Mouse (Mus musculus): ENCODE results near the gene Tsc2. TPM values are rescaled to one million over a fixed set of nuclear protein-coding genes. Genes with fewer than 3 reads are reported as not detected.

The Tsc2 gene
- total and polyA plus RNA-seq, 3 experiments: 9.1 to 69.8 (median 35.2) TPM

GRCm38 (mm10) chr17:24546234-24546633 is 86.2 kb downstream of the Tsc2 start:
- H3K4me1 ChIP-seq (ENCODE audit: control insufficient read depth in 1 of 2, insufficient read depth in 2 of 2): peaks cover 4 to 14% of the 10 kb centered on the region in 2 experiments; a peak in 3 of 4 replicates

More at GRCm38 (mm10) chr17:24546234-24546633, 86.2 kb downstream of the Tsc2 start:
- TF ChIP-seq NELFE (IDR thresholded peaks at IDR 0.05; ENCODE audit: low read depth, low read length) (no peak), ZMIZ1 (IDR thresholded peaks at IDR 0.05; ENCODE audit: low read depth, low read length) (no peak), RAD21 (IDR thresholded peaks at IDR 0.05; ENCODE audit: low read depth, low read length) (no peak), MAX (IDR thresholded peaks at IDR 0.05; ENCODE audit: low read length) (no peak), UBTF (IDR thresholded peaks at IDR 0.05; ENCODE audit: low read depth, low read length) (no peak), RCOR1 (conservative IDR thresholded peaks at IDR 0.05; ENCODE audit: low read depth, low read length) (no peak), POLR2A (IDR thresholded peaks at IDR 0.05; ENCODE audit: low read depth, low read length) (no peak), ZC3H11A (IDR thresholded peaks at IDR 0.05; ENCODE audit: low read depth, low read length) (no peak), KAT2A (IDR thresholded peaks at IDR 0.05; ENCODE audit: insufficient replicate concordance, low read length) (no peak), BHLHE40 (IDR thresholded peaks at IDR 0.05; ENCODE audit: low read depth, low read length) (no peak), TCF12 (IDR thresholded peaks at IDR 0.05; ENCODE audit: low read depth, low read length) (no peak), IRF4 (IDR thresholded peaks at IDR 0.05; ENCODE audit: low read depth, low read length) (no peak), ELF1 (IDR thresholded peaks at IDR 0.05; ENCODE audit: low read depth, low read length) (no peak), MAFK (IDR thresholded peaks at IDR 0.05; ENCODE audit: insufficient replicate concordance, low read length) (no peak), CTCF (conservative IDR thresholded peaks at IDR 0.05 in 1 of 2, IDR thresholded peaks at IDR 0.05 in 1 of 2; ENCODE audit: low read depth in 2 of 2, low read length in 2 of 2) (no peak), ZKSCAN1 (IDR thresholded peaks at IDR 0.05; ENCODE audit: borderline replicate concordance, low read depth, low read length) (no peak), ZNF384 (IDR thresholded peaks at IDR 0.05; ENCODE audit: low read depth, low read length) (no peak), HCFC1 (IDR thresholded peaks at IDR 0.05; ENCODE audit: low read depth, low read length) (no peak), PAX5 (IDR thresholded peaks at IDR 0.05; ENCODE audit: low read length) (no peak)
- no peak for DNase-seq (ENCODE audit: extremely low read depth)
- no peaks in the 10 kb centered on the region for H3K9me3 ChIP-seq (replicated peaks; ENCODE audit: low read length)
- no peaks in the 10 kb centered on the region for H3K36me3 ChIP-seq (replicated peaks in 1 of 2; ENCODE audit: control insufficient read depth in 1 of 2, insufficient read depth in 1 of 2, low read length in 1 of 2)
- H3K4me3 ChIP-seq (replicated peaks in 1 of 3; ENCODE audit: low read depth in 2 of 3, low read length in 2 of 3, poor library complexity in 1 of 3): no peak overlapping the region
- no peak overlapping the region for H3K9ac ChIP-seq (ENCODE audit: insufficient read depth, low read depth)
- dilution Hi-C loops (cut with MboI; ENCODE audit: extremely low pct_ligation_motif_present, extremely low pct_unique_long_range_greater_than_20kb, low sequenced_read_pairs) (no loop called here), in situ Hi-C loops (cut with MboI; ENCODE audit: low pct_ligation_motif_present, low pct_unique_long_range_greater_than_20kb, low sequenced_read_pairs) (loop anchor here (5.0 kb wide), 1 partner anchor 96 kb away; no protein-coding TSS in a partner anchor)
- H3K4me2 ChIP-seq (ENCODE audit: insufficient read depth, low read depth, poor library complexity, severe bottlenecking): no peak overlapping the region
- H3K79me2 ChIP-seq (replicated peaks; ENCODE audit: control insufficient read depth, extremely low read depth, insufficient read depth, poor library complexity, severe bottlenecking): no peaks in the 10 kb centered on the region
- no peak overlapping the region for H3K27ac ChIP-seq (ENCODE audit: insufficient read depth, low read depth)
- no peaks in the 10 kb centered on the region for H3K27me3 ChIP-seq (replicated peaks)

Other genes with a start within 250 kb of the Tsc2 start
Only the 20 nearest of the 29 such genes appear.
- 0.98 and 1.1 TPM in 2 replicates for gene Bricd5, start 158.7 kb downstream of the Tsc2 start, total RNA-seq (2012; rRNA removed)
- not detected in 2 replicates for gene Bricd5, start 158.7 kb downstream of the Tsc2 start, total RNA-seq (2014; rRNA removed)
- 0.61 TPM in 1 of 2 replicates, not detected in the other for gene Bricd5, start 158.7 kb downstream of the Tsc2 start, polyA plus RNA-seq (2012; ENCODE audit: insufficient read length, low read depth)
- 10.0 and 13.6 TPM in 2 replicates for gene Mlst8, start 153.6 kb downstream of the Tsc2 start, total RNA-seq (2012; rRNA removed)
- 10.9 and 14.0 TPM in 2 replicates for gene Mlst8, start 153.6 kb downstream of the Tsc2 start, total RNA-seq (2014; rRNA removed)
- gene Mlst8, start 153.6 kb downstream of the Tsc2 start, polyA plus RNA-seq (2012; ENCODE audit: insufficient read length, low read depth): 21.8 and 24.7 TPM in 2 replicates
- gene Caskin1, start 144.0 kb downstream of the Tsc2 start, total RNA-seq (2012; rRNA removed): 0.08 and 0.21 TPM in 2 replicates
- not detected in 2 replicates for gene Caskin1, start 144.0 kb downstream of the Tsc2 start, total RNA-seq (2014; rRNA removed)
- 0.71 and 0.80 TPM in 2 replicates for gene Caskin1, start 144.0 kb downstream of the Tsc2 start, polyA plus RNA-seq (2012; ENCODE audit: insufficient read length, low read depth)
- 122 and 127 TPM in 2 replicates for gene Traf7, start 104.7 kb downstream of the Tsc2 start, total RNA-seq (2012; rRNA removed)
- 109 and 114 TPM in 2 replicates for gene Traf7, start 104.7 kb downstream of the Tsc2 start, total RNA-seq (2014; rRNA removed)
- gene Traf7, start 104.7 kb downstream of the Tsc2 start, polyA plus RNA-seq (2012; ENCODE audit: insufficient read length, low read depth): 167 and 176 TPM in 2 replicates
- gene Rab26, start 98.4 kb downstream of the Tsc2 start, total RNA-seq (2012; rRNA removed): 1.3 and 2.2 TPM in 2 replicates
- gene Rab26, start 98.4 kb downstream of the Tsc2 start, total RNA-seq (2014; rRNA removed): 0.36 TPM in 1 of 2 replicates, not detected in the other
- 0.40 and 0.74 TPM in 2 replicates for gene Rab26, start 98.4 kb downstream of the Tsc2 start, polyA plus RNA-seq (2012; ENCODE audit: insufficient read length, low read depth)
- gene Pkd1, start 82.8 kb downstream of the Tsc2 start, total RNA-seq (2012; rRNA removed): 11.1 and 13.4 TPM in 2 replicates
- 2.7 and 2.8 TPM in 2 replicates for gene Pkd1, start 82.8 kb downstream of the Tsc2 start, total RNA-seq (2014; rRNA removed)
- gene Pkd1, start 82.8 kb downstream of the Tsc2 start, polyA plus RNA-seq (2012; ENCODE audit: insufficient read length, low read depth): 7.5 and 8.3 TPM in 2 replicates
- gene Nthl1, start 50 bp upstream of the Tsc2 start, total RNA-seq (2012; rRNA removed): 21.9 and 24.0 TPM in 2 replicates
- gene Nthl1, start 50 bp upstream of the Tsc2 start, total RNA-seq (2014; rRNA removed): 20.1 TPM in 2 replicates
- gene Nthl1, start 50 bp upstream of the Tsc2 start, polyA plus RNA-seq (2012; ENCODE audit: insufficient read length, low read depth): 20.4 and 25.7 TPM in 2 replicates
- gene Slc9a3r2, start 17.7 kb upstream of the Tsc2 start, total RNA-seq (2012; rRNA removed): 4.4 and 5.5 TPM in 2 replicates
- 1.8 and 2.1 TPM in 2 replicates for gene Slc9a3r2, start 17.7 kb upstream of the Tsc2 start, total RNA-seq (2014; rRNA removed)
- 4.8 and 5.1 TPM in 2 replicates for gene Slc9a3r2, start 17.7 kb upstream of the Tsc2 start, polyA plus RNA-seq (2012; ENCODE audit: insufficient read length, low read depth)
- not detected in 2 replicates for gene Npw, start 25.8 kb upstream of the Tsc2 start, total RNA-seq (2012; rRNA removed)
- not detected in 2 replicates for gene Npw, start 25.8 kb upstream of the Tsc2 start, total RNA-seq (2014; rRNA removed)
- gene Npw, start 25.8 kb upstream of the Tsc2 start, polyA plus RNA-seq (2012; ENCODE audit: insufficient read length, low read depth): not detected in 2 replicates
- gene Zfp598, start 37.1 kb upstream of the Tsc2 start, total RNA-seq (2012; rRNA removed): 27.9 and 31.8 TPM in 2 replicates
- 22.1 and 23.4 TPM in 2 replicates for gene Zfp598, start 37.1 kb upstream of the Tsc2 start, total RNA-seq (2014; rRNA removed)
- gene Zfp598, start 37.1 kb upstream of the Tsc2 start, polyA plus RNA-seq (2012; ENCODE audit: insufficient read length, low read depth): 43.5 and 54.0 TPM in 2 replicates
- 2.2 and 3.9 TPM in 2 replicates for gene Syngr3, start 57.3 kb upstream of the Tsc2 start, total RNA-seq (2012; rRNA removed)
- gene Syngr3, start 57.3 kb upstream of the Tsc2 start, total RNA-seq (2014; rRNA removed): 0.23 and 0.32 TPM in 2 replicates
- 0.33 and 0.35 TPM in 2 replicates for gene Syngr3, start 57.3 kb upstream of the Tsc2 start, polyA plus RNA-seq (2012; ENCODE audit: insufficient read length, low read depth)
- gene Gfer, start 63.5 kb upstream of the Tsc2 start, total RNA-seq (2012; rRNA removed): 102 and 105 TPM in 2 replicates
- 67.6 and 69.1 TPM in 2 replicates for gene Gfer, start 63.5 kb upstream of the Tsc2 start, total RNA-seq (2014; rRNA removed)
- 94.8 and 100.0 TPM in 2 replicates for gene Gfer, start 63.5 kb upstream of the Tsc2 start, polyA plus RNA-seq (2012; ENCODE audit: insufficient read length, low read depth)
- gene Noxo1, start 63.6 kb upstream of the Tsc2 start, total RNA-seq (2012; rRNA removed): 0.80 and 0.89 TPM in 2 replicates
- gene Noxo1, start 63.6 kb upstream of the Tsc2 start, total RNA-seq (2014; rRNA removed): 0.47 and 0.54 TPM in 2 replicates
- gene Noxo1, start 63.6 kb upstream of the Tsc2 start, polyA plus RNA-seq (2012; ENCODE audit: insufficient read length, low read depth): 0.95 and 2.5 TPM in 2 replicates
- gene Tbl3, start 75.0 kb upstream of the Tsc2 start, total RNA-seq (2012; rRNA removed): 98.0 and 122 TPM in 2 replicates
- 99.7 and 105 TPM in 2 replicates for gene Tbl3, start 75.0 kb upstream of the Tsc2 start, total RNA-seq (2014; rRNA removed)
- 101 and 104 TPM in 2 replicates for gene Tbl3, start 75.0 kb upstream of the Tsc2 start, polyA plus RNA-seq (2012; ENCODE audit: insufficient read length, low read depth)
- gene Rnf151, start 85.4 kb upstream of the Tsc2 start, total RNA-seq (2012; rRNA removed): 0.38 and 0.59 TPM in 2 replicates
- not detected in 2 replicates for gene Rnf151, start 85.4 kb upstream of the Tsc2 start, total RNA-seq (2014; rRNA removed)
- gene Rnf151, start 85.4 kb upstream of the Tsc2 start, polyA plus RNA-seq (2012; ENCODE audit: insufficient read length, low read depth): 0.20 and 0.34 TPM in 2 replicates
- gene Rps2, start 85.5 kb upstream of the Tsc2 start, total RNA-seq (2012; rRNA removed): 5,102 and 6,050 TPM in 2 replicates
- gene Rps2, start 85.5 kb upstream of the Tsc2 start, total RNA-seq (2014; rRNA removed): 5,117 and 5,410 TPM in 2 replicates
- gene Rps2, start 85.5 kb upstream of the Tsc2 start, polyA plus RNA-seq (2012; ENCODE audit: insufficient read length, low read depth): 1,976 and 2,057 TPM in 2 replicates
- gene Ndufb10, start 91.8 kb upstream of the Tsc2 start, total RNA-seq (2012; rRNA removed): 188 and 207 TPM in 2 replicates
- gene Ndufb10, start 91.8 kb upstream of the Tsc2 start, total RNA-seq (2014; rRNA removed): 207 and 208 TPM in 2 replicates
- gene Ndufb10, start 91.8 kb upstream of the Tsc2 start, polyA plus RNA-seq (2012; ENCODE audit: insufficient read length, low read depth): 136 and 155 TPM in 2 replicates
- 0.17 TPM in 1 of 2 replicates, not detected in the other for gene Rpl3l, start 95.2 kb upstream of the Tsc2 start, total RNA-seq (2012; rRNA removed)
- 0.24 TPM in 1 of 2 replicates, not detected in the other for gene Rpl3l, start 95.2 kb upstream of the Tsc2 start, total RNA-seq (2014; rRNA removed)
- gene Rpl3l, start 95.2 kb upstream of the Tsc2 start, polyA plus RNA-seq (2012; ENCODE audit: insufficient read length, low read depth): 0.79 and 0.91 TPM in 2 replicates
- 38.4 and 39.7 TPM in 2 replicates for gene Msrb1, start 104.0 kb upstream of the Tsc2 start, total RNA-seq (2012; rRNA removed)
- gene Msrb1, start 104.0 kb upstream of the Tsc2 start, total RNA-seq (2014; rRNA removed): 21.3 and 26.9 TPM in 2 replicates
- gene Msrb1, start 104.0 kb upstream of the Tsc2 start, polyA plus RNA-seq (2012; ENCODE audit: insufficient read length, low read depth): 60.5 and 70.0 TPM in 2 replicates
- 0.30 TPM in 1 of 2 replicates, not detected in the other for gene Hs3st6, start 120.4 kb upstream of the Tsc2 start, total RNA-seq (2012; rRNA removed)
- gene Hs3st6, start 120.4 kb upstream of the Tsc2 start, total RNA-seq (2014; rRNA removed): not detected in 2 replicates
- gene Hs3st6, start 120.4 kb upstream of the Tsc2 start, polyA plus RNA-seq (2012; ENCODE audit: insufficient read length, low read depth): not detected in 2 replicates